Mouse (Mus musculus): ENCODE measurements around the gene Tmem268. TPM values are rescaled to one million over a fixed set of nuclear protein-coding genes. Genes with fewer than 3 reads are reported as not detected.

Gene Tmem268
- total RNA-seq (2021): 1 to 10 TPM; 4.3 to 4.9 TPM

GRCm38 (mm10) chr4:63558407-63559081 lies at the start of gene Tmem268:
Gene Tmem268 (plus strand): TSS chr4:63558781.
- peak; percentile 80 for DNase-seq

- no peak for DNase-seq
These were observed 45.7 kb upstream of the Tmem268 start for GRCm38 (mm10) chr4:63512921-63513320.

- DNase-seq: no peak
These were observed 44.1 kb upstream of the Tmem268 start for GRCm38 (mm10) chr4:63514454-63514984.

- no peak for DNase-seq
These were observed 43.6 kb upstream of the Tmem268 start for GRCm38 (mm10) chr4:63515021-63515420.

- no peak for DNase-seq
These were observed 36.7 kb upstream of the Tmem268 start for GRCm38 (mm10) chr4:63521813-63522419.

- no peak for DNase-seq
These were observed 33.1 kb upstream of the Tmem268 start for GRCm38 (mm10) chr4:63525514-63525913.

- DNase-seq: no peak
These were observed 29.6 kb upstream of the Tmem268 start for GRCm38 (mm10) chr4:63528946-63529345.

GRCm38 (mm10) chr4:63530409-63530808 lies 28.2 kb upstream of the Tmem268 start:
- no peak for DNase-seq

GRCm38 (mm10) chr4:63537602-63538001 lies 21.0 kb upstream of the Tmem268 start:
- no peak for DNase-seq

- DNase-seq: peak; percentile 66
These were observed 16.4 kb upstream of the Tmem268 start for GRCm38 (mm10) chr4:63542209-63542608.

- DNase-seq: peak; percentile 26
These were observed 14.7 kb upstream of the Tmem268 start for GRCm38 (mm10) chr4:63543746-63544493.

GRCm38 (mm10) chr4:63544494-63545230 lies 13.9 kb upstream of the Tmem268 start, which contains the start of gene Atp6v1g1:
Gene Atp6v1g1 (plus strand): TSS chr4:63544772.
- DNase-seq: peak; percentile 97

- no peak for DNase-seq
These were observed 13.2 kb upstream of the Tmem268 start for GRCm38 (mm10) chr4:63545231-63545958.

GRCm38 (mm10) chr4:63546441-63547055 lies 12.0 kb upstream of the Tmem268 start:
- DNase-seq: no peak

- no peak for DNase-seq
These were observed 10.8 kb upstream of the Tmem268 start for GRCm38 (mm10) chr4:63547799-63548198.

- no peak for DNase-seq
These were observed 10.1 kb upstream of the Tmem268 start for GRCm38 (mm10) chr4:63548491-63548890.

GRCm38 (mm10) chr4:63550908-63551307 lies 7.7 kb upstream of the Tmem268 start:
- no peak for DNase-seq

GRCm38 (mm10) chr4:63552865-63553264 lies 5.7 kb upstream of the Tmem268 start:
- no peak for DNase-seq

- no peak for DNase-seq
These were observed 4.6 kb upstream of the Tmem268 start for GRCm38 (mm10) chr4:63553789-63554576.

GRCm38 (mm10) chr4:63554616-63555015 lies 4.0 kb upstream of the Tmem268 start:
- DNase-seq: no peak

All from heart, postnatal 4 days (tissue).